Mouse (Mus musculus): Measurements from ENCODE around the gene Erc1.
A peak's percentile ranks its signal among the peaks of the same experiment; 100 is the strongest.

Gene Erc1

GRCm38 (mm10) chr6:119803239-119803638, 44.7 kb downstream of the Erc1 start:
- DNase-seq, result no peak

- DNase-seq, result no peak
These were observed 51.0 kb downstream of the Erc1 start for GRCm38 (mm10) chr6:119796911-119797486.

- no peak for DNase-seq
These were observed 51.7 kb downstream of the Erc1 start for GRCm38 (mm10) chr6:119796291-119796690.

- peak; percentile 43 for DNase-seq
These were observed 55.4 kb downstream of the Erc1 start for GRCm38 (mm10) chr6:119792562-119792961.

GRCm38 (mm10) chr6:119782416-119782815, 65.6 kb downstream of the Erc1 start:
- no peak for DNase-seq

GRCm38 (mm10) chr6:119781109-119781508, 66.9 kb downstream of the Erc1 start:
- no peak for DNase-seq

GRCm38 (mm10) chr6:119768778-119769177, 79.2 kb downstream of the Erc1 start:
- DNase-seq, result no peak

- no peak for DNase-seq
These were observed 83.6 kb downstream of the Erc1 start for GRCm38 (mm10) chr6:119764355-119764754.

- no peak for DNase-seq
These were observed 88.1 kb downstream of the Erc1 start for GRCm38 (mm10) chr6:119759866-119760265.

- DNase-seq, result no peak
These were observed 89.5 kb downstream of the Erc1 start for GRCm38 (mm10) chr6:119758490-119758889.

GRCm38 (mm10) chr6:119757796-119758195, 90.2 kb downstream of the Erc1 start:
- DNase-seq, result no peak

GRCm38 (mm10) chr6:119755866-119756265, 92.1 kb downstream of the Erc1 start:
- DNase-seq, result no peak

GRCm38 (mm10) chr6:119749093-119749635, 98.8 kb downstream of the Erc1 start:
- DNase-seq, result no peak

- DNase-seq, result no peak
These were observed 106.1 kb downstream of the Erc1 start for GRCm38 (mm10) chr6:119741861-119742260.

- no peak for DNase-seq
These were observed 107.4 kb downstream of the Erc1 start for GRCm38 (mm10) chr6:119740541-119740940.

GRCm38 (mm10) chr6:119738638-119739375, 109.2 kb downstream of the Erc1 start:
- DNase-seq, result peak; percentile 20

- DNase-seq, result no peak
These were observed 110.3 kb downstream of the Erc1 start for GRCm38 (mm10) chr6:119737716-119738115.

- DNase-seq, result no peak
These were observed 112.0 kb downstream of the Erc1 start for GRCm38 (mm10) chr6:119735937-119736336.

- DNase-seq, result no peak
These were observed 116.8 kb downstream of the Erc1 start for GRCm38 (mm10) chr6:119731155-119731554.

GRCm38 (mm10) chr6:119715234-119715633, 132.7 kb downstream of the Erc1 start:
- DNase-seq, result no peak

- DNase-seq, result no peak
These were observed 134.0 kb downstream of the Erc1 start for GRCm38 (mm10) chr6:119713961-119714360.

GRCm38 (mm10) chr6:119712486-119712885, 135.5 kb downstream of the Erc1 start:
- no peak for DNase-seq

GRCm38 (mm10) chr6:119711649-119712305, 136.2 kb downstream of the Erc1 start:
- no peak for DNase-seq

- peak; percentile 13 for DNase-seq
These were observed 138.4 kb downstream of the Erc1 start for GRCm38 (mm10) chr6:119709552-119709951.

All from liver (tissue).